Mouse (Mus musculus) G1E-ER4 (cell line): ENCODE data around the gene Dab2ip. TPM values are rescaled to one million over a fixed set of nuclear protein-coding genes. Genes with fewer than 3 reads are reported as not detected.

Source experiments
- GATA1 ChIP-seq: IDR thresholded peaks from one replicate; pipeline ENCODE4 v1.8.0; 2012; ENCODE audit warnings: low read length, inconsistent platforms
- polyA plus RNA-seq: library from polyadenylated mRNA; stranded (reverse); fragments of >175 nt; gene quantifications from 2 replicates; pipeline ENCODE4 v1.2.3, GENCODE M21; 2012

The Dab2ip gene
- polyA plus RNA-seq, 1 experiment, result 5.4 TPM

DNA sequence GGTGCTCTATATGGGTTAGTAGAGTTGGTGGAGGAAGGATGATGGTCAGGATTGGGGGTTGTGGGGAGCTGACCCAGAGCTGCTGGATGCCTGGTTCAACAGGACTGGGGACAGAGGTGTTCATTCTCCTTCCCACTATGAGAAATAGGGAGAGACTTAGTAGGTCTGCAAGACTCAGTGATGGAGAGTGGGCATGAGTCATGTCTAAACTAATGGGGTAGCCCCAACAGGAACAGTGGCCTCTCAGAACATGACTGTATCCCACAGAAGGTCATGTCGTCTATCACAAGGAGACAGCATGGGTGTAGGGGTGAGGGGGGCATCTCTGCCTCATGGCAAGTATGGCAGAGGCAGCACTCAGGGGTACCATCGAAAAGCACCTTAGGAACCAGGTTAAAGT lies 81.7 kb downstream of the Dab2ip start:
- TF ChIP-seq GATA1, result no peak

DNA sequence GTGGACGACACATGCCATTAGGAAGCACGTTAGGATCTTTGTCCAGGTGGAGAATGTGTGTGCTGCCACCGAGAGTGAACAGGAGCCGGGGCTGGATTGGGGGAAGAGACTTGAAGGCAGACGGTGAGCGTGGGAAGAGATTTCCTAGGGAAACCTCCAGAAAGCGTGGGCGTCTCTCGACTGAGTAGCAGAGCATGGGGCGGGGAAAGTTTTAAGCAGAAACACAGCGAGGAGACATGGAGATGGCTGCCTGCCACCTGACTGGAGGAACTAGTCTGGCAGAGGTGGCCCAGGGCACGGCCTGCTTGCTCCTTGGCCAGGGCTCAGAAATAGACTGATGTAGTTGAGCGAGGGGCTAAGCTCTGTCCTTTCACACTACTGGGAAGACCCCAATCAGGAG lies 82.5 kb downstream of the Dab2ip start:
- TF ChIP-seq GATA1, result no peak

DNA sequence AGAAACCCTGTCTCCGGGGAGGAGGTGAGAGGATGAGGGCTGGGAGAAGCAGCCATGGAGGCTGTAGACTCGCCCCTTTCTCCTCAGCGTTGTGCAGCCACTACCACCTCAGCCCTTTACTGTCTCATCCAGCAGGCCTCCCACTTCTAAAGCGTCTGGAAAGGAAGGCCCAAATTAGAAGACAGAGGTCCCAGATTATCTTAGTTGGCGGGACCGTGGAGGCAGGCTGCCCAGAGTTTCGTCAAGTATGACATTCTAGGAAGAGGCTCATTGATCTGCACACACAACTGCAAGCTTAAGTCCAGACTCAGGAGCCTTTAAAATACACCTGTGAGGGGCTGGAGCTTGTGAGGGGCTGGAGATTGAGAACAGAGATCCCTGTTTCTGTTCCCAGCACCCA lies 84.2 kb downstream of the Dab2ip start:
- TF ChIP-seq GATA1, result no peak

DNA sequence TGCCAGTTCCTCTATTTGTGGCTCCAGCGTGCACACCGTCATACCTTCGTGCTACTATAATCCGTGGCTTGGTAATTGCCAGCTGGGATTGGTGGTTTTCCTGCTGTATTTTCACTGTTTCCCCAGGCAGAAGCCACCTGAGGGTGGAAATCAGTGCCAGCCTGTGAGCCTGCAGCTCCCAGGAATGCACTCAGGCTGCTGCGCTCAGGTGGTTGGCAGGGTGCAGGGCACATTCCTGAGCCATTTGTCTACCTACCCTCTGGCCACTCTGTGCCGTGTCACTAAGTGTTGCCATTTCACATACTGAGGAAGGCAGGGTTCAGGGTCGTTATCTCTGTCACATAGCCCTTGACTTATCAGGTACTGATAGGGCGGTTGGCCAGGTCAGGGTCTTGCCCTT lies 88.5 kb downstream of the Dab2ip start:
- TF ChIP-seq GATA1, result no peak

DNA sequence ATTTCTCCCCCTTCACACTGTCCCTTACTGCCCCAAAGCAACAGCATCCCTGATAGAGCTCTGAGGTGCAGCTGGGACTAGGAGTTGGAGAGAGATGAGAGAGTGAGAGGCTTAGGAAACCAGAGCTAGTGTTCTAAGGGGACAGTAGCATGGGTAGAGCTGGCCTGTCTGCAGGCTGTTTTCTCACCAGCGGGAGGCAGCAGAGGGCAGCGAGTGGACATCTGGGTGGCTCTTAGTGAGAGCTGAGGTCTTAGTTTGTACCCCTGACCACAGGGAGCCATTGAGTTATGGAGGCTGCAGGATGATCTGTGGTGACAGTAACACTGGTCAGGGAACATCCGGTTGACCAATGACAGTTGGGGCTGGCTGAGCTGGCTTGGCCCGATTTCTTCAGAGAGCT lies 91.6 kb downstream of the Dab2ip start:
- no peak for TF ChIP-seq GATA1

DNA sequence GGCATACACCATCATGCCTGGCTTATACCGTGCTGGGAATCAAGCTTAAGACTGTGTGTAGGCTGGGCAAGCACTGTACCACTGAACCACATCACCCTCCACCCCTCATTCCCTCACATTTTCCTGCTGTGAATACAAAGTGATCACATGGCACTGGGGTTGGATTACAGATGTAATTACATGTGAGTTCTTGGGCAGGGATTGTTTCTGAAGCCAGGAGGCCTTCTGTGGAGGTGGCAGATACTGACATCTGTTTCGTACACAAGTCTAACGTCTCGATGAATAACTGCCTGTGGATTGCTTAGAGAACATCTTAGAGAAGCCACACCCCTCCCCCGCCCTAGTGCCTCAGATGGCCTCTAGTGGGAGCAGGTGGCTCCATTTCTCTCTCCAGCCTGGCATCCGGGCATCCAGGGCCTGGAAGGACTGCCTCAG lies 93.2 kb downstream of the Dab2ip start:
- no peak for TF ChIP-seq GATA1

DNA sequence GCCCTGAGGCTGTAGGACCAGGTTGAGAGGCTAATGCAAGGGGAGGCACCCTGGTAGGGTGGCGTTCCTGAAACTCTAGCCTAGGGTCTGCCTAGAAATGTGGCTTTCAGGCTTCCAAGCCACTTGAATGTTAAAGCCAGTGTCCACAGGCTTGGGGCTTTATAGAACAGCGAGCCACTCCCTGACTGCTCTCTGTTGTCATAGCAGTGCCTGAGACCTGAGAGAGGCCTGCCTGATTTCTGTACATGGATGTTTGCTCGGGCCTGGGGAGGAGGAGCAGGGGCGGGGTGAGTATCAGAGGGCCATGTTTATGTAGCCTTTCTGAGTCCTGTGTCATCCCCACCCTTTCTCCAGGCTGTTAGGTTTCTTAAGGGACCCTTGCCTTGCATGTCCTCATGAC lies 94.9 kb downstream of the Dab2ip start:
- TF ChIP-seq GATA1, result no peak

DNA sequence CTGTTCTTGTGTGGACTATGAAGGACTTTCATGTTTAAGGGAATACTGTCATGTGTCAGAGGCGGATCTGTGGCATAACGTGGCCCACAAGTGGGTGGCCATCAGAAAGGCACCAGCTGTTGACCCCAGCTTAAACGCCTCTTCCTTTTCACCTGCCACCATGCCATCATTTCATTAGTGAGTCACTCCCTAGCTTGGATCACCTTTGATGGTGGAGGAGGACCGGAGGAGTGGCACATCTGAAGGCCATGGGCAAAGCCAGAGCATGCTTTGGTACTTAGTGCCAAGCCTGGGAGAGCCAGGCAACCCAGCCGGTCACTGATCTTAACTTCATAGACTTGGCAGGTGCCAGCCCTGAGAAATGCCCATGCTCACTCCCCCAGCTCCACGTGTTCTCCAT lies 96.7 kb downstream of the Dab2ip start:
- TF ChIP-seq GATA1, result no peak

DNA sequence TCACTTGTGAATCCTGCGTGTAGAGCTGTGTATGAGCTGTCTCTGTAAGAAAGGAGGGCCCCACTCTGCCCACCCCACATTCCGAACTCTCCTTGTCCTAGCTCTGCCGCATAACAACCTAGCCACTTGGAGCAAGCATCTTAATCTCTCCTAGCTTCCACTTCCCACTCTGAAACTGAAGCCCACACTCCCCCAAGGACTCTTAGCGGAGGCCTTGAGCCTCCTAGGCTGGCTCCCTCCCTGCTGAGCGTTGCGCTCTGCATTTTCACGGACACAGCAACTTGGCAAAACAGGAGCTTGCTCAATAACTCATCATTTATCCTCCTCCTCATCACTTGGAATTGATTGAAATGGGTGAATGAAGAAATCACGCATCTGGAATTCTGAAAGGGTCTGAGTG lies 97.9 kb downstream of the Dab2ip start:
- TF ChIP-seq GATA1, result no peak

DNA sequence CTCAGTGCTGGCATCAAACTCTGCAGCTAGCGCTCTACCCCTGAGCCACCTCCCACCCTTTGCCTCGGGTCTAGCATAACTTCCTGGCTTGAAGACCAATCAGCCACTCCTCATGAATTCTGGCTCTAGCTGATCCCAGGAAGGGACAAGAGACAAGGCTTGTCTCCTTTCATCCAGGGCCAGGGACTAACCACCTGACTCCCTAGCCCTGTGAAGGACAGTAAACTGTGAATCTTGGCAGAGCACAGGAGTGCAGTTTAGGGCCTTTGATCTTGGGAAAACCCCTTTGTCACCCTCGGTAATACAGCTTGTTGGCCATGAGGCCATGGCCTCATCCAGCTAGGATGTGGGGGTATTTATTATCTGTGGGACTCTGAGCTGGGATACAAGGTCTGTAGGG lies 100.2 kb downstream of the Dab2ip start:
- no peak for TF ChIP-seq GATA1

DNA sequence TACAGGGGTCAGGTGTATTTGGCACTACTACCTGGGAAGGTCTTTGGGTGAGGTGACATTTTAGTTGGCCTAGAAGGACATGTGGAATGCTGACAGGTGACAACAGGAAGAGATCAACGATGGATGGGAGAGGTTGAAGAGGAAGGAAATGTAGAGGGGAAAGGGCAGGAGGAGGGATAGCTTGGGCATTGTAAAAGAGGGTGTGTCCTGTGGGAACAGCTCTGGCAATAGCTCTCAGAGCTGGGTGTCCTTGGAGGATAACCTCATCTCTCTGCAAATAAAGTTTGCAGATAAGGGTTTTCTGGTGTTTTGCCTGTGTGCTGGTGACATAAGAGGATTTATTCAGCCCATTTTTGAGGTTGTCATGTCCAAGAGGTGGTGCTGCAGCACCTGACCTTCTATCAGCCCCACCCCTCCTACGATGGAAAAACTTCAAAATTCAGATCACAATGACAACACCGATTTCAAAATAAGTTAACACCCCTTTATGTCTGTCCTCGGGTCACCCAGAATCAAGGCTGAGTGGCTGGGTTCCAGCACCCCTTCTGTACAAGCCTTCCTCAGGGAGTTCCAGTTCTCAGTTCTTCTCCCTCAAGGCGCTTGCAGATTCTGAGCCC lies 101.6 kb downstream of the Dab2ip start:
- no peak for TF ChIP-seq GATA1

DNA sequence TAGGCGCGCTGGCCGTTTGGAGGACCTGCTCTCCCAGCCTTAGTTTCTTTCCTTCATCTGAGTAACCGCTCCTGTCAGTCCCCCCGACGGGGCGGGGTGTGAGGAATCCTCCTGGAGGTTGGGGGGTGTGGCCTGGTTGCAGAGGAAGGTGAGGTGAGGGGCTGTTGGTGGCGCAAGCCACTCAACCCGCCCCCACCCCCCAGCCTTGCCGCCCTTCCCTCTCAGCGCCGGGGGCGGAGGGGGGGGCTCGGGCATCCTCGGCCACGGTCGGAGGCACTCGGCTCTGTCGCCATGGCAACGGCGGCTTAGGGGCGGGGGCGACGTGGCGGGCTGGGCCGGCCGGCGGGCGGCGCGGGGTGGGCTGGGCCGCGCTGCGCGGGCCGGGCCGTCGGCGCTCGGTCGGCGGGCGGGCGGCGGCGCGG lies 102.9 kb downstream of the Dab2ip start:
- no peak for TF ChIP-seq GATA1

DNA sequence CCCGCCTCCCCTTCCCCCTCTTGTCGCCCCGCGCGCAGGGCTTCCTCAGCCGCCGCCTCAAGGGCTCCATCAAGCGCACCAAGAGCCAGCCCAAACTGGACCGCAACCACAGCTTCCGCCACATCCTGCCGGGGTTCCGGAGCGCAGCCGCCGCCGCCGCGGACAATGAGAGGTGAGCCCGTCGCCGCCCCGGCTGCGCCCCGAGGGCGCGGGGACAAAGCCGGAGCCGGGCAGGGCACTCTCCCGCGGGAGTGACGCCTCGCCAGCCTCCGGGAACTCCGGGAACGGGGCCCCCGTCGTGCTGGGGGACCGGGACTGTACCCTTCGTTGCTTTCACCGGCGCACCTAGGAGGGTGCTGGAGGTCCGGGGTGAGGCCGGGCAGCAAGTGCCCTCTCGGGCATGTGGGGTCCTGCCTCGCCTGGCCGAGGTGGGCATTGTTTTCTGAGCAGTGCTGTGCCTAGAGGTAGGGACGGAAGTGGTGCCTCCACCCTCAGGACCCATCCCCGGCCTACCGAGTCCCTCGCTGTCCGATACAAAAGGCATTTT lies 103.5 kb downstream of the Dab2ip start:
- TF ChIP-seq GATA1, result no peak

DNA sequence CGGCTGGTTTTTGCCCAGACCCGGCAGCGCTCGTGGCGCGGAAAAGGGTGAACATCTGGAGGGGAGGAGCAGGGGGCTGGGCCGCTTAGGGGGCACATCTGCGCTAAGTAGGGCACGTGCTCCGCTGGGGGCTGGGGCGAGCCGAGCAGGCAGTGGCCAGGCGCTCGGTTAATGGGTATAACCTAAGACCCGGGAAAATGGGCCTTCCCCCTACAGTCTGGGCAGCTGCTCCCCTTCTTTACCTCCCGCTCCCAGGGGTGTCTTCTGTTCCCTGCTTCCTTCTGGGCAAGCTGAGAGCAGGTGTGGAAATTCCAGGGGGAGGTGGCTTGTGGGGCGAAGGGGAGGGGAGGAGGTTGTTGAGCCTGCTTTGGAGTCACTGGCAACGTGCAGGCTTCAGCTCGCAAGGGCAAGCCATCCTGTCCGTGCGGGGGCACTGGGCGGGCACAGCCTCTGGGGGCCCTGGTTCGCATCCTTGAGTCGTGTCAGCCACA lies 104.0 kb downstream of the Dab2ip start:
- TF ChIP-seq GATA1, result no peak

DNA sequence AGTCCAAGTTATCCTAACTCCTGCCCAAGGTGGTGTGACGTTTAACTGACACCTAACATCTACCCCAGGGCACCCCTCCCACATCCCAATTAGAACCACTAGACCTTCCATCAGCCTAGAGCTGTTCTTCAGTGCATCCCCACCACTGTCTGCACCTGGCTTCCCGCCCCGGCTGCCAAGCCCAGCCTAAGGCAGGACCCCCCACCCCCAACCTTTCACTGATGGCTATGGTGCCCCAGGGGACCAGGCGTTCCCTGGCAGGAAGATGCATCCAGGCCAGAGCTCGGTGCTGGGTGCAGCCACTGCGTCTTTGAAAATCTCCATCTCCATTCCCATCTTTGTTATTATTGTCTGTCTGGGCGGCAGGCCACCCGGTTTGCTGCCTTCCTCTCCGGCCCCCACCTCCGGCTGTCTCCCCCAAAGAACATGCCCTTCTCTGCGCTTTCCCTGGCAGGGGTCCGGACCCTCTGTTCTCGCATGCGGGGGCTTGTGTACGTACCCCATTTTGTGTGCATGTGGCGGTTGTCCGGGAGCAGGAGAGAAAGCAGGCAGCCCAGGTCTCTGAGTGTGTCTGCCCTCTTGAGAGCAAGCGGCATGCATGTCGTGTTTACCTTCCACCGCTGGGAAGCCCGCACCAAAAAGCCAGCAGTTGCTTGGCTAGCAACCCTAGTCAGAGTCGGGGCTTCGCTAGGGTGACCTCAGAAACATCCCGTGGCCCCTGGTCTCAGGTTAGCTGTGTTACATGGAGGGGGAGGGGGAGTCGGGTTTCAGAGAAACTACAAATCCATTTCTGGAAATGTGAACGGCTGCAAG lies 104.9 kb downstream of the Dab2ip start:
- no peak for TF ChIP-seq GATA1

DNA sequence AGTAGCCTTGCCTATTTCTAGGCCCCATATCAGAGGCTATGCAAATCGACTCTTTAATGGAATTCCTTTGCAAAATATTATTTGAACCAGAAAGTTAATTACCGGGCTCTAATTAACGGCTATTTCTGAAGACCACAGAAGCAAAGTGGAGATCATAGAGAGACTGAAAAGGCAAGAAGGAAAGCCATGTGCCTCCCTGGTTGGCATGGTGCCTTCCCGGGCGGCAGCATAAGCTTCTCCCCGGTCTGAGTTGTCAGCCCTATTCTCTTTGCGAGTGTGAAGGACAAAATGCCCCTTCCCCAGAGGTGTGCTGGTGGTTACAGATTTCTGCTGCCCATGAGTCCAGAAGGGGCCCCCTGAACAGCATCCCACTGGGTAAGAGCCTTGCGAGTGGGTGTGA lies 109.7 kb downstream of the Dab2ip start:
- no peak for TF ChIP-seq GATA1

DNA sequence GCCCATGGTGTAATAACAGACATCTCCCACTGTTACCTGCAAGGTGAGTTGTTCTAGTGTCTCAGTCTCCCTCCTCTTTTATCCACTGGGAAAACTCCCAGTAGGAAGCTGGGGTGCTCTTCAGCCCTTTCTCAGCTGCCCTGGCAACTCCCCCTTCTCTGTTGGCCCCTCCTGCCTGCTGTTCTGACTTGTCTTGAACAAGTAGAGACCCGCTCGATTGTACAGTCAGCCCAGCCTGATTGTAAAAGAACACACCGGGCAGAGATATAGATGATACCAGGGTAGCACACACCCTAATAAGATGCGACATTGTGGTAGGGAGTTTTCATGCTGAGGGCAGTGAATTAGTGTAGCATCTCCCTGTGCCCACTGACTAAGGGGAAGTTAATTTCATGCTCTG lies 111.2 kb downstream of the Dab2ip start:
- TF ChIP-seq GATA1, result no peak
